ENCODE assay signal across 10 mouse cellular contexts in the genomic region with DNA sequence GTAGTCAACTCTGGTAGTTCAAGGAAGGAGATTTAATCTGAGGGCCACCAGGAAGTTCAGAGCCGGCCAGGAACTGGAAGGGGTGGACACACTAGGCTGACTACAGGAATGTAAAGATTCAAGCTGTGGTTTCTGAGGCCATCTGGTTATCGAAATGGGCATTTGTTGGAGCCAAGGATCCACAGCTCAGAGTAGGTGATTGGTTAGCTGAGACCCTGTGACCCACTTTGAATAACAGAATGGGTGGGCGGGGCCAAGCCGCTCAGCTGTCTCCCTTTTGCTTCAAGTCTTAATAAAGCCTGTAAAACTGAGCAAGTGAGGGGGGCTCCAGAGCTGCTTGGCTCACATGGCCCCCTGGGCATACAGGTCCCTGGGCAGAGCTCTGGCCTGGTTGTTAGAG. TPM values are rescaled to one million over a fixed set of nuclear protein-coding genes. Genes with fewer than 3 reads are reported as not detected.
DNase-seq lines count a peak whose midpoint lies in the region; ATAC-seq and TF ChIP-seq lines count a peak whose summit lies in the region.
"Had no signal": no experiment of that assay in that cellular context is flagged by ENCODE, and none has a peak within 500 bp of the region (broad histone marks: within the 10 kb centered on the region; RNA-seq: fewer than 3 reads in every experiment).

No protein-coding gene starts in this region.

- no peak for DNase-seq in stomach, postnatal 0 days (ENCODE audit: low spot score)
- DNase-seq in ZHBTc4 (ENCODE audit: low read depth, low spot score), result peak; percentile 80
- DNase-seq in kidney, adult 9 months, result peak; percentile 55
- DNase-seq in retina, postnatal 1 day, result peak; percentile 71
- no peak for DNase-seq in left cerebral cortex, adult 11 months (ENCODE audit: low spot score)
- no peak for DNase-seq in left cerebral cortex, postnatal 4 days
- DNase-seq: right cerebral cortex, postnatal 25 days had no signal

- H3K27ac ChIP-seq in stomach, embryonic 16.5 days (ENCODE audit: low read length), result no peak overlapping the region
- H3K27ac ChIP-seq in stomach, postnatal 0 days (replicated peaks), result no peak overlapping the region
- H3K27ac ChIP-seq: heart, embryonic 15.5 days; liver, embryonic 15.5 days had no signal

- WGBS in stomach, embryonic 16.5 days, result 71% methylated on average over 4 of the region's 4 CpGs
- whole genome bisulfite sequencing in stomach, postnatal 0 days, result 76% methylated on average over 4 of the region's 4 CpGs

- H3K4me3 ChIP-seq in stomach, embryonic 16.5 days (replicated peaks; ENCODE audit: low read length), result no peak overlapping the region
- no peak overlapping the region for H3K4me3 ChIP-seq in stomach, postnatal 0 days (ENCODE audit: low read depth, low read length)
- H3K4me3 ChIP-seq: heart, embryonic 15.5 days; liver, embryonic 15.5 days had no signal

- H3K9ac ChIP-seq in stomach, embryonic 16.5 days (ENCODE audit: low read length), result 0 out of 2 replicates have a peak overlapping the region, but pooled peaks have one; percentile 12
- H3K9ac ChIP-seq in stomach, postnatal 0 days (ENCODE audit: low read length), result no peak overlapping the region
- H3K9ac ChIP-seq: heart, embryonic 15.5 days; liver, embryonic 15.5 days had no signal

- H3K9me3 ChIP-seq in stomach, embryonic 16.5 days (replicated peaks; ENCODE audit: control insufficient read depth, low read length), result no peaks in the 10 kb centered on the region
- no peaks in the 10 kb centered on the region for H3K9me3 ChIP-seq in stomach, postnatal 0 days (ENCODE audit: control insufficient read depth, low read length)
- H3K9me3 ChIP-seq: heart, embryonic 15.5 days; liver, embryonic 15.5 days had no signal

- no peak overlapping the region for H3K4me2 ChIP-seq in stomach, embryonic 16.5 days (ENCODE audit: low read depth, low read length)
- no peak overlapping the region for H3K4me2 ChIP-seq in stomach, postnatal 0 days (replicated peaks; ENCODE audit: low read depth)
- H3K4me2 ChIP-seq: heart, embryonic 15.5 days; liver, embryonic 15.5 days had no signal

- no peak for TF ChIP-seq EP300 in stomach, postnatal 0 days (optimal IDR thresholded peaks at IDR 0.05)

- ATAC-seq in stomach, embryonic 16.5 days (ENCODE audit: insufficient read depth, low FRiP score), result no peak
- no peak for ATAC-seq in stomach, postnatal 0 days (ENCODE audit: low FRiP score, low TSS enrichment)

- no peaks in the 10 kb centered on the region for H3K4me1 ChIP-seq in stomach, embryonic 16.5 days (ENCODE audit: control insufficient read depth, insufficient read depth, low read length)
- H3K4me1 ChIP-seq in stomach, postnatal 0 days (replicated peaks; ENCODE audit: control insufficient read depth, insufficient read depth), result no peaks in the 10 kb centered on the region

- H3K27me3 ChIP-seq in stomach, embryonic 16.5 days (ENCODE audit: control insufficient read depth, insufficient read depth, low read length), result no peaks in the 10 kb centered on the region
- no peaks in the 10 kb centered on the region for H3K27me3 ChIP-seq in stomach, postnatal 0 days (ENCODE audit: control insufficient read depth, insufficient read depth, low read length)
- H3K27me3 ChIP-seq: heart, embryonic 15.5 days; liver, embryonic 15.5 days had no signal

- intact Hi-C loops in left cerebral cortex, postnatal 4 days (cut with DNase I), result no loop called here

- peaks cover 42% of the 10 kb centered on the region for H3K36me3 ChIP-seq in stomach, embryonic 16.5 days (ENCODE audit: control insufficient read depth, insufficient read depth, low read length)
- peaks cover 19% of the 10 kb centered on the region for H3K36me3 ChIP-seq in stomach, postnatal 0 days (ENCODE audit: control insufficient read depth, insufficient read depth, low read length)

- TF ChIP-seq CTCF in stomach, postnatal 0 days (IDR thresholded peaks at IDR 0.05; ENCODE audit: low read depth), result no peak

RNA-seq across cellular contexts. Expression of gene Ubqln4, which starts 8.4 kb away (rescaled TPM):
- polyA plus RNA-seq in stomach, embryonic 16.5 days (2015; fragmentation: Nextera tagmentation; extraction: Ambion mirVana), result 33.3 and 34.0 TPM in 2 replicates
- 19.5 and 21.8 TPM in 2 replicates for polyA plus RNA-seq in stomach, postnatal 0 days (2015; fragmentation: Nextera tagmentation; extraction: Ambion mirVana)
- 100 to 1,000 TPM in 1 of 2 experiments, 10 to 100 TPM in 1; 97.5 to 105 TPM for total RNA-seq in left cerebral cortex, postnatal 4 days (2021)

RNA-seq across cellular contexts. Expression of gene Lamtor2, which starts 9.1 kb away (rescaled TPM):
- polyA plus RNA-seq in stomach, embryonic 16.5 days (2015; fragmentation: Nextera tagmentation; extraction: Ambion mirVana), result 188 and 190 TPM in 2 replicates
- 154 and 157 TPM in 2 replicates for polyA plus RNA-seq in stomach, postnatal 0 days (2015; fragmentation: Nextera tagmentation; extraction: Ambion mirVana)
- total RNA-seq in left cerebral cortex, postnatal 4 days (2021), result 100 to 1,000 TPM; 106 to 120 TPM

RNA-seq across cellular contexts. Expression of gene Ssr2, which starts 13.7 kb away (rescaled TPM):
- 307 and 360 TPM in 2 replicates for polyA plus RNA-seq in stomach, embryonic 16.5 days (2015; fragmentation: Nextera tagmentation; extraction: Ambion mirVana)
- 257 and 271 TPM in 2 replicates for polyA plus RNA-seq in stomach, postnatal 0 days (2015; fragmentation: Nextera tagmentation; extraction: Ambion mirVana)
- 100 to 1,000 TPM; 114 to 121 TPM for total RNA-seq in left cerebral cortex, postnatal 4 days (2021)

RNA-seq across cellular contexts. Expression of gene Rab25, which starts 13.9 kb away (rescaled TPM):
- polyA plus RNA-seq in stomach, embryonic 16.5 days (2015; fragmentation: Nextera tagmentation; extraction: Ambion mirVana), result 144 and 197 TPM in 2 replicates
- polyA plus RNA-seq in stomach, postnatal 0 days (2015; fragmentation: Nextera tagmentation; extraction: Ambion mirVana), result 252 and 271 TPM in 2 replicates
- total RNA-seq in left cerebral cortex, postnatal 4 days (2021), result under 1 TPM in 1 of 2 experiments, not detected in 1; 0.83 TPM
- polyA plus RNA-seq: liver, embryonic 15.5 days had no signal

RNA-seq across cellular contexts. Expression of gene Mex3a, which starts 29.8 kb away (rescaled TPM):
- 9.9 and 11.4 TPM in 2 replicates for polyA plus RNA-seq in stomach, embryonic 16.5 days (2015; fragmentation: Nextera tagmentation; extraction: Ambion mirVana)
- 3.3 and 3.4 TPM in 2 replicates for polyA plus RNA-seq in stomach, postnatal 0 days (2015; fragmentation: Nextera tagmentation; extraction: Ambion mirVana)
- 10 to 100 TPM; 80.5 to 87.8 TPM for total RNA-seq in left cerebral cortex, postnatal 4 days (2021)

Comparison
In these comparisons a context has a peak if more than half of its experiments do, and no peak if none do; other contexts are left out.
1. DNase-seq: peak in ZHBTc4 (single experiment), kidney, adult 9 months (single experiment) and retina, postnatal 1 day (single experiment); none in stomach, postnatal 0 days (single experiment), left cerebral cortex, adult 11 months (single experiment) and left cerebral cortex, postnatal 4 days (single experiment).